Mouse (Mus musculus) thymus, adult 2 months (tissue): ENCODE results near the gene Synrg.

Experiments
- CTCF ChIP-seq: fragments of 200-500 bp; IDR thresholded peaks from 2 replicates; pipeline ENCODE4 v1.5.1; 2012; ENCODE audit warnings: mild to moderate bottlenecking, control low read depth, low read length, moderate library complexity, borderline replicate concordance; ENCODE audit not compliant: control insufficient read depth, poor library complexity, insufficient read depth; ENCODE audit errors: extremely low read depth
- POLR2A ChIP-seq: fragments of 200-500 bp; IDR thresholded peaks from 2 replicates; pipeline ENCODE4 v1.6.1; 2012; ENCODE audit warnings: mild to moderate bottlenecking, low read length, control low read depth, moderate library complexity; ENCODE audit not compliant: control insufficient read depth, poor library complexity, insufficient read depth; ENCODE audit errors: extremely low read depth

- no peak for TF ChIP-seq CTCF
- TF ChIP-seq POLR2A, result no peak
Measured at GRCm38 (mm10) chr11:83933376-83933775, 30.9 kb upstream of the Synrg start.
